Comparison of ENCODE assay signal across 29 mouse cellular contexts in the genomic region with DNA sequence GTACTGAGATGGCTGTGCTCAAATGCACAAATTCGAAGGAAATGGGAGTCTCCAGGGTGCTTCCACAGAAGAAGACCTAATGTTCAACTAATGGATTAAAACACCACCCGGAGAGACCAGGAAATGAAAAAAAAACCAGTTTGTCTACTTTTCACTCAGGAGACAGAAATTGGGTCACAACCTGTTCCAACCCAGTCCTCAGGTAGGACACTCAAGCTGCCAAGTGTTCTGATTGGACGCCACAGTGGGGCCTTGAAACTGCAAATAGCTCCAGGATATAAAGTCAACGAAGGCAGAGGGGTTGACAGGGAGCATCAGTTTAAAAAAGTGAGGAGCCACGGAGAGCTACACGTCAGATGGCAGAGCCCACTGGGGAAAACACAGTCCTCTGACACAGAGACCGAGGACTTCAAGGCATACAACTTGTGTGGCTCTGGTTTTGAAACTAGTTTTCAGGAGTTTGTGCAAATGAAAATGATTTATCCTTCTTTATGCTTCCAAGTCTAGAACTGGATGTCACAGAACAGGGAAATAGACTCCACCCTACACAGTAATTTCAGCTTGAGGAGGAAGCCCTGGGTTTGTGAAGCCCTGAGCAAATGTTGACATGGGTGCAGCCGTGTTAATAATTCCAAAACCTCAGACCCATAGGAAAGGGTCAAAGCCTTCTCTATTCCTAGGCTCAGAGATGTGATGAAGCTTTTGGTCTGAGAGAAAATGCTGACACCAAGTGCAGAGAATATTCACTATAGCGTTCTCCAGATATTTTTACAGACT.
A peak's percentile ranks its signal among the peaks of the same experiment; 100 is the strongest.
DNase-seq lines count a peak whose midpoint lies in the region; ATAC-seq and TF ChIP-seq lines count a peak whose summit lies in the region.
"Had no signal": no experiment of that assay in that cellular context is flagged by ENCODE, and none has a peak within 500 bp of the region (broad histone marks: within the 10 kb centered on the region; RNA-seq: fewer than 3 reads in every experiment).

No protein-coding gene starts in this region.

- no peak for TF ChIP-seq POLR2A in lung, adult 2 months (IDR thresholded peaks at IDR 0.05; ENCODE audit: borderline replicate concordance, extremely low read depth, low read depth, low read length)
- TF ChIP-seq POLR2A in thymus, adult 2 months (IDR thresholded peaks at IDR 0.05; ENCODE audit: control insufficient read depth, extremely low read depth, insufficient read depth, low read length, poor library complexity) = no peak

- H3K4me1 ChIP-seq in lung, adult 2 months (ENCODE audit: control insufficient read depth, insufficient read depth, low read length) = no peaks in the 10 kb centered on the region
- no peaks in the 10 kb centered on the region for H3K4me1 ChIP-seq in lung, embryonic 15.5 days
- no peaks in the 10 kb centered on the region for H3K4me1 ChIP-seq in stomach, postnatal 0 days (replicated peaks; ENCODE audit: control insufficient read depth, insufficient read depth)
- no peaks in the 10 kb centered on the region for H3K4me1 ChIP-seq in limb, embryonic 10.5 days
- no peaks in the 10 kb centered on the region for H3K4me1 ChIP-seq in thymus, adult 2 months (replicated peaks; ENCODE audit: control insufficient read depth, insufficient read depth, low read length)
- H3K4me1 ChIP-seq in hindbrain, embryonic 14.5 days (replicated peaks; ENCODE audit: control insufficient read depth, insufficient read depth, low read length) = no peaks in the 10 kb centered on the region
- H3K4me1 ChIP-seq: heart, embryonic 13.5 days; hindbrain, embryonic 10.5 days; midbrain, embryonic 13.5 days; neural tube, embryonic 13.5 days had no signal

- H3K27me3 ChIP-seq in lung, embryonic 15.5 days = no peaks in the 10 kb centered on the region
- H3K27me3 ChIP-seq in stomach, postnatal 0 days (ENCODE audit: control insufficient read depth, insufficient read depth, low read length) = no peaks in the 10 kb centered on the region
- H3K27me3 ChIP-seq in limb, embryonic 10.5 days (ENCODE audit: low read depth, poor library complexity, severe bottlenecking) = no peaks in the 10 kb centered on the region
- H3K27me3 ChIP-seq in thymus, adult 2 months (ENCODE audit: control insufficient read depth, insufficient read depth, low read length) = no peaks in the 10 kb centered on the region
- no peaks in the 10 kb centered on the region for H3K27me3 ChIP-seq in hindbrain, embryonic 14.5 days (ENCODE audit: control insufficient read depth, insufficient read depth, low read length)
- H3K27me3 ChIP-seq: heart, embryonic 13.5 days; midbrain, embryonic 13.5 days; neural tube, embryonic 13.5 days had no signal

- H3K4me2 ChIP-seq in lung, embryonic 15.5 days = no peak overlapping the region
- no peak overlapping the region for H3K4me2 ChIP-seq in stomach, postnatal 0 days (replicated peaks; ENCODE audit: low read depth)
- no peak overlapping the region for H3K4me2 ChIP-seq in hindbrain, embryonic 14.5 days (replicated peaks)
- H3K4me2 ChIP-seq: heart, embryonic 13.5 days; midbrain, embryonic 13.5 days; neural tube, embryonic 13.5 days had no signal

- 73% methylated on average over 9 of the region's 9 CpGs for WGBS in lung, adult 2 months
- 61% methylated on average over 9 of the region's 9 CpGs for WGBS in lung, embryonic 15.5 days
- 54% methylated on average over 9 of the region's 9 CpGs for WGBS in stomach, postnatal 0 days
- 80% methylated on average over 9 of the region's 9 CpGs for WGBS in limb, embryonic 10.5 days
- 91% methylated on average over 9 of the region's 9 CpGs for WGBS in thymus, adult 2 months
- WGBS in hindbrain, embryonic 14.5 days = 87% methylated on average over 9 of the region's 9 CpGs

- no peak overlapping the region for H3K9ac ChIP-seq in lung, embryonic 15.5 days
- H3K9ac ChIP-seq in stomach, postnatal 0 days (ENCODE audit: low read length) = no peak overlapping the region
- no peak overlapping the region for H3K9ac ChIP-seq in hindbrain, embryonic 14.5 days
- H3K9ac ChIP-seq: heart, embryonic 13.5 days; liver, embryonic 14.5 days; midbrain, embryonic 13.5 days; neural tube, embryonic 13.5 days had no signal

- peak; percentile 31; the same call in 1 of the 2 replicates for ATAC-seq in lung, embryonic 15.5 days (ENCODE audit: borderline replicate concordance, extremely low read depth, low FRiP score, low TSS enrichment)
- ATAC-seq in stomach, postnatal 0 days (ENCODE audit: low FRiP score, low TSS enrichment) = peak; percentile 83
- ATAC-seq in hindbrain, embryonic 14.5 days (ENCODE audit: low FRiP score) = no peak
- ATAC-seq: forebrain, embryonic 14.5 days; hindbrain, postnatal 0 days; midbrain, embryonic 13.5 days had no signal

- no peak overlapping the region for H3K4me3 ChIP-seq in lung, adult 2 months (replicated peaks; ENCODE audit: extremely low read depth, low read depth, low read length)
- no peak overlapping the region for H3K4me3 ChIP-seq in lung, embryonic 15.5 days
- no peak overlapping the region for H3K4me3 ChIP-seq in stomach, postnatal 0 days (ENCODE audit: low read depth, low read length)
- no peak overlapping the region for H3K4me3 ChIP-seq in limb, embryonic 10.5 days
- no peak overlapping the region for H3K4me3 ChIP-seq in thymus, adult 2 months (ENCODE audit: control insufficient read depth, insufficient read depth, low read length)
- no peak overlapping the region for H3K4me3 ChIP-seq in hindbrain, embryonic 14.5 days (replicated peaks; ENCODE audit: low read length)
- H3K4me3 ChIP-seq: gastrocnemius, adult 2 months; heart, embryonic 13.5 days; hindbrain, embryonic 10.5 days; midbrain, embryonic 13.5 days; neural tube, embryonic 13.5 days had no signal

- DNase-seq in lung, adult 18-20 months = peak; percentile 67 to 72
- no peak for DNase-seq in lung, adult 2 months
- DNase-seq in lung, postnatal 25 days (ENCODE audit: low spot score) = peak; percentile 72
- DNase-seq in stomach, postnatal 0 days (ENCODE audit: low spot score) = peak; percentile 41
- no peak for DNase-seq in limb, embryonic 10.5 days (ENCODE audit: low spot score)
- DNase-seq in thymus, adult 2 months = no peak
- DNase-seq in hindbrain, embryonic 14.5 days (ENCODE audit: low spot score) = no peak
- DNase-seq: adrenal gland, postnatal 25 days; cerebellum, adult 18-20 months; cerebellum, postnatal 10 days; gastrocnemius, adult 2 months; gastrocnemius, postnatal 36 days; heart, adult 18-20 months; heart, postnatal 10 days; kidney, adult 11 months; kidney, postnatal 10 days; layer of hippocampus, adult 9-11 months; liver; right cerebral cortex, postnatal 4 days; thymus, postnatal 36 days had no signal

- no peak for TF ChIP-seq EP300 in stomach, postnatal 0 days (optimal IDR thresholded peaks at IDR 0.05)

- H3K36me3 ChIP-seq in lung, embryonic 15.5 days = no peaks in the 10 kb centered on the region
- H3K36me3 ChIP-seq in stomach, postnatal 0 days (ENCODE audit: control insufficient read depth, insufficient read depth, low read length) = no peaks in the 10 kb centered on the region
- no peaks in the 10 kb centered on the region for H3K36me3 ChIP-seq in limb, embryonic 10.5 days
- no peaks in the 10 kb centered on the region for H3K36me3 ChIP-seq in thymus, adult 2 months (ENCODE audit: control insufficient read depth, insufficient read depth, low read length)
- H3K36me3 ChIP-seq in hindbrain, embryonic 14.5 days (replicated peaks; ENCODE audit: control insufficient read depth, insufficient read depth) = no peaks in the 10 kb centered on the region
- H3K36me3 ChIP-seq: heart, embryonic 13.5 days; hindbrain, embryonic 10.5 days; midbrain, embryonic 13.5 days; neural tube, embryonic 13.5 days had no signal

- H3K9me3 ChIP-seq in lung, embryonic 15.5 days = no peaks in the 10 kb centered on the region
- H3K9me3 ChIP-seq in stomach, postnatal 0 days (ENCODE audit: control insufficient read depth, low read length) = no peaks in the 10 kb centered on the region
- H3K9me3 ChIP-seq in limb, embryonic 10.5 days (replicated peaks) = no peaks in the 10 kb centered on the region
- H3K9me3 ChIP-seq in hindbrain, embryonic 14.5 days (ENCODE audit: control insufficient read depth, low read length) = no peaks in the 10 kb centered on the region
- H3K9me3 ChIP-seq: heart, embryonic 13.5 days; hindbrain, embryonic 10.5 days; midbrain, embryonic 13.5 days; neural tube, embryonic 13.5 days had no signal

- H3K27ac ChIP-seq in lung, embryonic 15.5 days = peak overlapping the region; percentile 33
- H3K27ac ChIP-seq in stomach, postnatal 0 days (replicated peaks) = peak overlapping the region; percentile 77
- no peak overlapping the region for H3K27ac ChIP-seq in limb, embryonic 10.5 days
- H3K27ac ChIP-seq in thymus, adult 2 months (ENCODE audit: control insufficient read depth, insufficient read depth, low read length) = no peak overlapping the region
- no peak overlapping the region for H3K27ac ChIP-seq in hindbrain, embryonic 14.5 days
- H3K27ac ChIP-seq: gastrocnemius, adult 2 months; heart, embryonic 13.5 days; hindbrain, embryonic 10.5 days; hindbrain, postnatal 0 days; liver, embryonic 14.5 days; macrophage; midbrain, embryonic 13.5 days; neural tube, embryonic 13.5 days had no signal

- TF ChIP-seq CTCF in lung, adult 2 months (IDR thresholded peaks at IDR 0.05; ENCODE audit: insufficient read depth, low read length) = no peak
- TF ChIP-seq CTCF in stomach, postnatal 0 days (IDR thresholded peaks at IDR 0.05; ENCODE audit: low read depth) = no peak
- no peak for TF ChIP-seq CTCF in thymus, adult 2 months (IDR thresholded peaks at IDR 0.05; ENCODE audit: borderline replicate concordance, control insufficient read depth, extremely low read depth, insufficient read depth, low read length, poor library complexity)

Comparison
In these comparisons a context has a peak if more than half of its experiments do, and no peak if none do; other contexts are left out.
1. DNase-seq: peak in lung, adult 18-20 months (2 of 2), lung, postnatal 25 days (single experiment) and stomach, postnatal 0 days (single experiment); none in lung, adult 2 months (single experiment), limb, embryonic 10.5 days (single experiment), thymus, adult 2 months (single experiment) and hindbrain, embryonic 14.5 days (single experiment).
2. H3K27ac ChIP-seq: peak in lung, embryonic 15.5 days (single experiment) and stomach, postnatal 0 days (single experiment); none in limb, embryonic 10.5 days (single experiment), thymus, adult 2 months (single experiment) and hindbrain, embryonic 14.5 days (single experiment).